Mouse (Mus musculus): ENCODE results near the gene Fam161a. TPM values are rescaled to one million over a fixed set of nuclear protein-coding genes. Genes with fewer than 3 reads are reported as not detected.
A peak's percentile ranks its signal among the peaks of the same experiment; 100 is the strongest.

The Fam161a gene
- total and polyA plus RNA-seq, 3 experiments: 1.4 to 2.0 (median 1.5) TPM

- TF ChIP-seq ZC3H11A (IDR thresholded peaks at IDR 0.05; ENCODE audit: low read depth, low read length) (no peak), MYC (IDR thresholded peaks at IDR 0.05; ENCODE audit: low read depth, low read length) (no peak), E2F4 (IDR thresholded peaks at IDR 0.05; ENCODE audit: insufficient replicate concordance, low read depth, low read length) (no peak), ZMIZ1 (IDR thresholded peaks at IDR 0.05; ENCODE audit: low read depth, low read length) (no peak), SMC3 (IDR thresholded peaks at IDR 0.05; ENCODE audit: low read depth, low read length) (peak; percentile 55), MAFK (IDR thresholded peaks at IDR 0.05; ENCODE audit: insufficient replicate concordance, low read length) (no peak)
Measured at GRCm38 (mm10) chr11:23013580-23014294, 6.4 kb downstream of the Fam161a start (continued).

- no peak for DNase-seq (ENCODE audit: extremely low read depth)
- H3K4me1 ChIP-seq (ENCODE audit: control insufficient read depth in 1 of 2, insufficient read depth in 2 of 2): 0 out of 4 replicates have a peak, but pooled peaks cover 0 to 3% of the 10 kb centered on the region in 2 experiments
- H3K36me3 ChIP-seq (replicated peaks in 1 of 2; ENCODE audit: control insufficient read depth in 1 of 2, insufficient read depth in 1 of 2, low read length in 1 of 2): peaks cover 0 to 2% of the 10 kb centered on the region in 2 experiments
- H3K79me2 ChIP-seq (replicated peaks; ENCODE audit: control insufficient read depth, extremely low read depth, insufficient read depth, poor library complexity, severe bottlenecking): no peaks in the 10 kb centered on the region
- no peak overlapping the region for H3K4me2 ChIP-seq (ENCODE audit: insufficient read depth, low read depth, poor library complexity, severe bottlenecking)
- TF ChIP-seq NRF1 (IDR thresholded peaks at IDR 0.05; ENCODE audit: low read depth, low read length) (no peak), JUN (IDR thresholded peaks at IDR 0.05; ENCODE audit: insufficient read depth, low read depth, low read length) (no peak), MAFK (IDR thresholded peaks at IDR 0.05; ENCODE audit: insufficient replicate concordance, low read length) (no peak), E2F4 (IDR thresholded peaks at IDR 0.05; ENCODE audit: insufficient replicate concordance, low read depth, low read length) (no peak), CTCF (conservative IDR thresholded peaks at IDR 0.05 in 1 of 2, IDR thresholded peaks at IDR 0.05 in 1 of 2; ENCODE audit: low read depth in 2 of 2, low read length in 2 of 2) (no peak), IRF4 (IDR thresholded peaks at IDR 0.05; ENCODE audit: low read depth, low read length) (no peak), MEF2A (IDR thresholded peaks at IDR 0.05; ENCODE audit: borderline replicate concordance, low read depth, low read length) (no peak), MAX (IDR thresholded peaks at IDR 0.05; ENCODE audit: low read length) (no peak), USF2 (conservative IDR thresholded peaks at IDR 0.05; ENCODE audit: low read depth, low read length) (no peak), MXI1 (IDR thresholded peaks at IDR 0.05; ENCODE audit: low read depth, low read length) (no peak), USF1 (IDR thresholded peaks at IDR 0.05; ENCODE audit: low read depth, low read length) (no peak), EP300 (IDR thresholded peaks at IDR 0.05; ENCODE audit: low read length) (no peak), MYC (IDR thresholded peaks at IDR 0.05; ENCODE audit: low read depth, low read length) (no peak), TCF12 (IDR thresholded peaks at IDR 0.05; ENCODE audit: low read depth, low read length) (no peak), BHLHE40 (IDR thresholded peaks at IDR 0.05; ENCODE audit: low read depth, low read length) (no peak), JUND (conservative IDR thresholded peaks at IDR 0.05; ENCODE audit: low read depth, low read length) (no peak), HCFC1 (IDR thresholded peaks at IDR 0.05; ENCODE audit: low read depth, low read length) (no peak), ETS1 (conservative IDR thresholded peaks at IDR 0.05; ENCODE audit: low read depth, low read length) (no peak), TBP (conservative IDR thresholded peaks at IDR 0.05; ENCODE audit: low read depth, low read length) (no peak), ZKSCAN1 (IDR thresholded peaks at IDR 0.05; ENCODE audit: borderline replicate concordance, low read depth, low read length) (no peak)
- no peak overlapping the region for H3K9ac ChIP-seq (ENCODE audit: insufficient read depth, low read depth)
- H3K27ac ChIP-seq (ENCODE audit: insufficient read depth, low read depth): no peak overlapping the region
- H3K9me3 ChIP-seq (replicated peaks; ENCODE audit: low read length): peaks cover 6% of the 10 kb centered on the region
- dilution Hi-C loops (cut with MboI; ENCODE audit: extremely low pct_ligation_motif_present, extremely low pct_unique_long_range_greater_than_20kb, low sequenced_read_pairs) (no loop called here), in situ Hi-C loops (cut with MboI; ENCODE audit: low pct_ligation_motif_present, low pct_unique_long_range_greater_than_20kb, low sequenced_read_pairs) (no loop called here)
- no peaks in the 10 kb centered on the region for H3K27me3 ChIP-seq (replicated peaks)
- H3K4me3 ChIP-seq (replicated peaks in 1 of 3; ENCODE audit: low read depth in 2 of 3, low read length in 2 of 3, poor library complexity in 1 of 3): no peak overlapping the region
Measured at GRCm38 (mm10) chr11:23014996-23015395, 7.7 kb downstream of the Fam161a start.

Measured in CH12.LX (cell line).